Mouse (Mus musculus): ENCODE results near the gene Fam83b. TPM values are rescaled to one million over a fixed set of nuclear protein-coding genes. Genes with fewer than 3 reads are reported as not detected.

Fam83b gene
- 0.18 to 0.57 TPM (median 0.47 TPM) in 3 of 4 replicates, not detected in the other for total RNA-seq (2023)

DNA sequence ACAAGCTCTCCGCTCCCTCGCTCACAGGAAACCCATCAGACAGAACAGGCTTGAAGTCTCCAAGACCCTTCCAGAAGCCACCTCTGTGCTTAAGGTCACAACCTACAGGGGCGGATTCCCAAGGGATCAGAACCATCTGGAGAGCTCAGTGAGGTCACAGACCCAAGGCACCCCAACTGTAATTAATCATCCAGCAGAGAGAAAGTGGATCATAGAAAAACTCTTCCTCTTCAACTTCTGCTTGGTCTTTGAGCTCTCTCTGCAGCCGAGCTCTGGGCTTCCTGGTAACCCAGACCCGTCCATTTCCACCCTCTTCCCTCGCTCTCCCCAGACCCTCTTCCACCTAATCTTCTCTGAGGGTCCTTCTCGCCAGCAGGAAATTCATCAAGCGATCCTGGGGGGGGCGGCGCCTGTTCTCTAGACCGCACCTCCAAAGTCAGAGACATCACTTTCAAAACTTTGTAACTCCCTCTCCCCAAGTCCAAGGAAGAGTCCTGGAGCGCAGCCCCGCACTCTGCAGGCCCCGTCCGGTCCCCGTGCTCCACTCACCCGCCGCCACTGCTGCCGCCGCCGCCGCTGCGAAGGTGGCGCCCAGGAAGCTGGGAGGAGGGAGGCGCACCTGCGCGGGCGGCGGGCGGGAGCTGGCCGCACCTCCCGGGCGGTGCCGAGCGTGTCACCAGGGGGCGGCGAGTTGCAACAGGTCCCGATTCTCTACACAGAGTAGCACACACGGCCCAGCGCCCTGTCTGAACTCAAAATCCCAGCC is at the start of gene Fam83b:
Gene Fam83b (minus strand): TSS at position 602 of the 766 bp plus-strand sequence.

Other genes with a start within 250 kb of the Fam83b start
- 2.6 to 4.7 TPM (median 3.9 TPM) in 4 replicates for gene Hcrtr2, start 243.3 kb downstream of the Fam83b start, total RNA-seq (2023)

All from B cell, adult 62 days (primary cell).